Mouse (Mus musculus): ENCODE measurements around the gene Olfr13.
"Not testable (repeated sequence)": the region's sequence is repeated elsewhere in the genome, so short reads cannot be mapped to it uniquely, and the experiment has no call there.

Gene Olfr13

DNA sequence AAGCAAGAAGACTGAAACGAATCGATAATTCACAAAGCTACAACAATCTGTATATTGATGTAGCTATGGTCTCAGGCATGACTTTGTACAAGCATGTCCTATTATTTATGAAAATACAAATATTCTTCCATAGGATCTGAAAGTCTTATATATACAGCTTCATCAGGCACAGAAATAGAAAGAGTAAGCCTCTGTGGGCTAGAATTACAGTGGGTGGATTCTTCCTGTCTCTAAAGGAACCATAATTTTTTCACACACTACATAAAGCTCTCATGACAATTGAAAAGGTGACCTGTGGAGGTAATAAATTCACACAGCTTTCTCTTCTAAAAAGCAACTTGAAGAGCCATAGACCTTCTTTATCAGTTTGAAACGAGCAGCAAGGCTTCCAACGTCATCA lies at the start of gene Olfr13:
Olfr13 (plus strand) TSS at position 301 of the 400 bp plus-strand sequence.
- DNase-seq (ENCODE audit: low spot score): no peak

DNA sequence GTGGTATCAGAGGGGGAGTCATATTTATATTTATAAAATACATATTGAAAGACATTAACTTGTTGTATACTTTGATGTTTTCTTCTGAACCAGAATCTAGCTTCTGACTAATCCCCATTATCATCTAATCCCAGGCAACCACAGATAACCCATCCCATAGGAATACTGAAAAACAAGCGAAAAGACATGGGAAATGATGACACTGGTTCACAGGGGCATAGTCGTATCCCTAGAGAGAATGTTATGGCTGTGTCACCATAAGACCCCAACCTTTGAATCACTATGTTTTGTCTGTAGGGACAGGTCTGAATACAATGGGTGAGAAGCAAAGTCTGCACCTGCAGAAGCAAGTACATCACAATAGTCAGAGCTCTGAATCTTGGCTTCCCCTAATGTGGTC lies 25.7 kb upstream of the Olfr13 start, which contains the start of gene Olfr237-ps1:
Olfr237-ps1 (plus strand) TSS at position 301 of the 400 bp plus-strand sequence.
- not testable (repeated sequence) for DNase-seq (ENCODE audit: low spot score)

DNA sequence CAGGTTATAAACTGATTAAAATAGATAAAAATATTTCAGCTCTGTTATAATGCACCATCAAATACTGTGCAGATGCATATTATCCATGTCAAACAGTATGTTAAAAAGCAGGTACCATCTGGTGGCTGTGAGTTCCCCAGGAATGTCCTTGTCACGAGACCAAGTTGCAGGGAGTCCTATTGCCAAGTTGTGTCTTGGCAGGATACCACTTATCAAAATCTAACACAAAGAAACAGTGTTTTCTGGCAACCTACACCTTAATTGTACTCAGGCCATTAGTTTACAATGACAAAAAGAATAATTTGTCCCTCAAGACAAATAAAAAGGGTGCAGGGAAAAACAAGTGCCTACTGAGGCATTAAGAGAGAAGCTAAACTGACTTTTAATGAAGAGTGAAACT lies 12.4 kb upstream of the Olfr13 start:
- no peak for DNase-seq (ENCODE audit: low spot score)

DNA sequence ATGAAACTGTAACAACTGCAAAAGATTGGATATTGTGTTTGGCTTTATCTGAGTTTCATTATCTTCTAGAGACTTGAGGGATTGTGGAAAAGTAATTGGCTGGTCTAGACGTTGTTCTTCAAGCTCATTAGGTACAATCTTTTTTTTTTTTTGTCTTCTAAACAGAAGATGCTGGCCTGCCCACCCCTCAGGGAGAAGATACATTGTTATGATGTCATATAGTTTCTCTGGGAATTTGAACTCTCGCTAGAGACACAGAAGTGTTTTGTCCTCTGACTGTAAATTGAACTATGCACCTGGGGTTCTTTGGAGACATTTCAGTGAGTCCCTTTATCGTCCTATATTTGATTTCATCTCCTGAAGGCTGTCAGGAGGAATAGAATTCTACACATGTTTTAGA lies 9.0 kb upstream of the Olfr13 start, which contains the start of gene Olfr437:
Olfr437 (plus strand) TSS at position 301 of the 400 bp plus-strand sequence.
- no peak for DNase-seq (ENCODE audit: low spot score)

DNA sequence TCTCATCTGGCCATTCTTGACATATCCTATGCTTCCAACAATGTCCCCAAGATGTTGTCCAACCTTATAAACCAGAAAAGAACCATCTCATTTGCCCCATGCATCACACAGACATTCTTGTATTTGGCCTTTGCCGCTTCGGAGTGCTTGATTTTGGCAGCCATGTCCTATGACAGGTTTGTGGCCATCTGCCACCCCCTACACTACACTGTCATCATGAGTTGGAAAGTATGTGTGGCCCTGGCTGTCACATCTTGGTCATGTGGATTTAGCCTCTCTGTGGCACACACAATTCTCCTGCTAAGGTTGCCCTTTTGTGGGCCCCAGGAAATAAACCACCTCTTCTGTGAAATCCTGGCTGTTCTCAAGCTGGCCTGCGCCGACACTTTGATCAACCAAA lies 4.7 kb upstream of the Olfr13 start:
- DNase-seq (ENCODE audit: low spot score): no peak

DNA sequence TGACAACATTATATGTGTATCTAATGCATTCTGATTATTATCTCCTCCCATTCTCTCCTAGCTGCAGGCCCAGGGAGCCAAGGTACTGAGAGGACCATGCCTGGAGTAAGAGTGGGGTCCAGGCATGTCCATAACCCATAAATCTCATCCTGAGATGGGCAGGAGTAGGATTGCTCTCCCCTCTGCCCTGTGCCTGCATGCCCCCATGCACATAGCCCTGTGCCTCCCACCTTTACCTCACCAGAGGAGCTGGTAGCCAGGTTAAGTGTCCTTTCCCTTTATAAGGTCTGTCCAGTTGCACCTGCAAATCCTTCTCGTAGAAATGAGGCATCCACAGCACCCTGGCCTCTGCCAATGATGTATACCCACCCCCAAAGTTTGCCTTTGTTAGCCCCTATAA lies 6.2 kb downstream of the Olfr13 start:
- DNase-seq (ENCODE audit: low spot score): no peak

DNA sequence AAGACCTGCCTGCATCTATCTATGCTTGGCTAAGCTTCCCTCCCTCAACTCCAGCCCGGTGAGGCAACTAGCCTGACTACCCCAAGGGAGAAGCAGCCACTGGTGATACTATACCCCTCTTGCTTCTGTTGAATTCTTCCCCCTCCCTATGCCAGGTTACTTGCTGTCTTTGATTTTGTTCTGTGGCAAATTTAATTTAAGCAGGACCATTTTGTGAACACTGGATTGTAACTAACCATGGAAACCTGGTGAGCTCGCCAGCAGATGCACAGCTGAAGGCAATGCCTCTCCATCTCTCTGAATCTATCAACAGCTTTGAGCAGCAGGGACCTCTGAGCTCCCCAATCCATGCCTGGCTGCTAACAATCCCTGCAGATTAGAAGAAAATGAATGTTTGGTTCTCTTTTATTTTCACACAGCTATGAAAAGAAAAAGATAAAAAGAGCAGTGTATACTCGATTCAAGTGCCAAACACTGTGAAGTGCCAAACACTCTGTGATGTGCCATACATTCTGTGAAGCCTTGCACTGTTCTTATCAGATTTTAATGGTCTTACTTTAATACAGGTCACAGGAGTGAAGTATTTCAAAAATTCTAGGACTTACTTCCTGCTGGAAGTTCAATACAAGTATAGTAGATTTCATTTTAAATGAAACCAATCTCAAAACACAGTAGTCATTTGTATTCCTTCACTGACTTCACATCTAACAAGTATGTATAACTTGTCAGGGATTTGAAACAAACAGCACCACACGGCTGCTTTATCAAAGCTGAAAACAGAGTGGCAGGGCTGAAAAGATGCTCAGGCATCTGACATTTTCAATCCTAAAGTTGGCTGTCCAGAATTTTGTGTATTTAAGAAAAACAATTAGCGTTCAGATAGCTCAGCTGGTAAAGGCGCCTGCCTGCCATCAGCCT lies 6.9 kb downstream of the Olfr13 start:
- DNase-seq (ENCODE audit: low spot score): no peak

DNA sequence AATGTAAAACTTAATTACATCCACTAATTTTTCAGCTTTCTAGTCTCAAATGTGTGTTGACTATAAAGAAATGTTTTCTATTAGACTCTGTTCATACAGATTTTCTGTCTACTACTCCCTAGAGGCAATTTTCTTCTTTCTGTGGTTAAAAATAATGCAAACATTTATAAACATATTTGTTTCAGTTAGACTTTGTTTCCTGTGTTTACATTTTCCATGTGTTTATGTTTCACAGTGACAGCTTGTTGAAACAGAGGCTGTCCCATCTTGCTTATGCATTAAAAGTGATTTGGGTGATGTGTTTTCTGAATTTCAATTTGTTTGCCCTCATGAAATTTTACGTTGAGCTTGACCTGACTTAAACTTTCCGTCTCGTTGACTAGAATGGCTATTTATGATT lies 19.0 kb downstream of the Olfr13 start:
- DNase-seq (ENCODE audit: low spot score): no peak

DNA sequence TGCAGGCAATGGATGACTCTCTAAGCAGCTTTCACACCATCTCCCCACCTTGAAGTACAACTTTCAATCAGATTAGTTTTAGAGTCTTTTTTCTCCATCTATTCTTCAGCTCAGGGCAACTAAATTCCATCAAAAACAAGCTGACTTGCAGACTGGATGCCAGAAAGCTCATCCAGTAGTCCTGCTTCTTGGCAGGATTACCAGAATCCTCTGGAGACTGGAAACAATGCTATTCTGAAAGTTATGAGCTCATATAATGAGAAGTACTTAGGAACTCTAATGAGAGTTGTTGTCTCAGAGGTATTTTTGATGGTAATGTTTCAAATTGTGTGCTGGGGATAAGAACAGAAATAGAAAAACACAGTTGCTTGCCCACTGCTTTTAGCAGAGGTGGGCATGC lies 24.8 kb downstream of the Olfr13 start, which contains the start of gene Olfr435:
Olfr435 (plus strand) TSS at position 366 of the 400 bp plus-strand sequence.
- no peak for DNase-seq (ENCODE audit: low spot score)

DNA sequence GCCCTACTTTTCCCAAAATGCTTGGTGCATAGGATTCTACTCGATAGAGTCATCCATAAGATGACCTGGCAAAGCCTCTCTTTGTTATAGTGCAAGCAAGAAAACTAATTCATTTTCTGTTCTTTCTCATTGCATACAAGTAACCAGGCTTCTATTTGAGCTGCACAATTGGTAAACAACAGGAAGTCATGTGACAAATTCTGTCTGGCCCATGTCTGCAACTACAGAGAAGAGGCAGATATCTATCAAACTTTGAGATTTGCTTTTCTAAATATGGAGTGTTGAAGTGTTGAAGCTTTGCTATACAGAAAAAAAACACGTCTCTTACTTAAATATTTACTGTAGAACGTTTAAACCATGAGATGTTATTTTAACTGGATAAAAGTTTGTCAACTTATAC lies 26.2 kb downstream of the Olfr13 start:
- DNase-seq (ENCODE audit: low spot score): no peak

DNA sequence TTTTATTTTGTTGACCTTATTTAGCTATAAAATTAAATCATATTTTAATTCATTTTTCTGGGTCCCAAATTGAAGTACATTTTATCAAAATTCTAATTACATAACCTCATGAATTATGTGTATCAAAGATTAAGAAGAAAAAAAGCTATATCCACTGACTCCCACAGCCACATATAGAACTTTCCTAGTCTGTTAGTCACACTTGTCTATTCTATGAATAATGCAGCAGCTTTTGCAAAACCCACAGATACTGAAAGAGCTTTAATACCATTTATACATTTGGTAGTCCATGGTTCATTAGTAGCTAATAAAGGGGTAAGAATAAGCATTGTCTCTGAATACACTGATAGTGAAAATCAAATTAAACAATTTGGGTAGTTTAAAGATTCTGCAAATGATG lies 30.8 kb downstream of the Olfr13 start:
- no peak for DNase-seq (ENCODE audit: low spot score)

DNA sequence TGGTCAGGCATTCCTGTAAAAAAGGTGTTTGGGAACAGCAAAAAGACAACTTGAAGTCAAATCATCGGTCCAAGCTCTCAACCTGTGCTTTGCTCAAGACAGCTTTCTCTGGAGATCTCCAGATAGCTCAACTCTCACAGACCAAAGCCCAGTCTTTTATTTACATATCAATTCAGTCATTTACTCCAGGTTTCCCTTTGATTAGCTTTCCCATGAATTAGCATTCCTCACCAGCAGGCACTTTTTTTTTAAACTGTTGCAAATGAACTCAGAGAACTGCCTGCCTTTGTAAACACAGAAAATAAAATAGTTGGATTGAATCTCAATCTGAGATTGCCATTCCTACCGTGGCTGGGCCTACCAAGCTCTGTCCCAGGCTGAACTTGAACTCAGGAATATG lies 33.4 kb downstream of the Olfr13 start:
- no peak for DNase-seq (ENCODE audit: low spot score)

DNA sequence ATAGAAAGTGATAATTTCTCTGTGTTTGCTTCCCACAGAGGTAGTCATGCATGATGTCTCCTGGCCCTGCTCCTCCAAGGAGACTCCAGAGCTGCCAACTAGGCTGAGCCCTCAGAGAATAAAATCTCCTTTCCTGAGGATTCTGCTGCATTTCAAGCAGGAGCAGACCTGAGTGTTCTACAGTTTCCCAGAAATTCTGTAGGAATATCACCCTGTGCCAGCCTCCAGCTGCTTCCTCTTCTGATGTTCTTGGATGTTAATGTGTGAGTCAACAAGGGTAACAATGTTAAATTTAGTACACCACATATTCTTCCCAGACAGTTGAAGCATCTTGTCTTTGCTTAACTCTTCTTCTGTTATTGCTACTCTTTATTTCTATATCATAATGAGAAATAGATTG lies 40.9 kb downstream of the Olfr13 start, which contains the start of gene Olfr434:
Olfr434 (plus strand) TSS at position 149 of the 400 bp plus-strand sequence.
- not testable (repeated sequence) for DNase-seq (ENCODE audit: low spot score)
